Mouse (Mus musculus): ENCODE results near the gene Actn3.

Gene Actn3

DNA sequence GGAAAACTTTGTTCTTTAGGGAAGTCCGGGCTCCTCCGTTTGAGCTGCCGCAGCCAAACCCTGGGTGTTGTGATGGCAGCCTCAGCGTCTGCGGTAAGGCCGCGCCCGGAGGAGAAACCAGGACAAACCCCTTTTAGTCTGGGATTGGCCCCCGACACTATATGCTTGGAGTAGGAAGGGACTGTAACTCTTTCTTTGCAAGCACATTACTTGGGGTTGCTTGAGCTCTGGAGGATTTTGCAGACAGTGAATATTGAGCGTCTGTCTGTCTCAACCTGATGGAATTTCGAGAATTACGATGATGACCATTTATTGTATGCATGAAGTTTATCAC, 65.8 kb downstream of the Actn3 start:
- no peak for DNase-seq (ENCODE audit: low spot score in 2 of 2)
